Comparison of ENCODE assay signal across 8 mouse cellular contexts in the genomic region with DNA sequence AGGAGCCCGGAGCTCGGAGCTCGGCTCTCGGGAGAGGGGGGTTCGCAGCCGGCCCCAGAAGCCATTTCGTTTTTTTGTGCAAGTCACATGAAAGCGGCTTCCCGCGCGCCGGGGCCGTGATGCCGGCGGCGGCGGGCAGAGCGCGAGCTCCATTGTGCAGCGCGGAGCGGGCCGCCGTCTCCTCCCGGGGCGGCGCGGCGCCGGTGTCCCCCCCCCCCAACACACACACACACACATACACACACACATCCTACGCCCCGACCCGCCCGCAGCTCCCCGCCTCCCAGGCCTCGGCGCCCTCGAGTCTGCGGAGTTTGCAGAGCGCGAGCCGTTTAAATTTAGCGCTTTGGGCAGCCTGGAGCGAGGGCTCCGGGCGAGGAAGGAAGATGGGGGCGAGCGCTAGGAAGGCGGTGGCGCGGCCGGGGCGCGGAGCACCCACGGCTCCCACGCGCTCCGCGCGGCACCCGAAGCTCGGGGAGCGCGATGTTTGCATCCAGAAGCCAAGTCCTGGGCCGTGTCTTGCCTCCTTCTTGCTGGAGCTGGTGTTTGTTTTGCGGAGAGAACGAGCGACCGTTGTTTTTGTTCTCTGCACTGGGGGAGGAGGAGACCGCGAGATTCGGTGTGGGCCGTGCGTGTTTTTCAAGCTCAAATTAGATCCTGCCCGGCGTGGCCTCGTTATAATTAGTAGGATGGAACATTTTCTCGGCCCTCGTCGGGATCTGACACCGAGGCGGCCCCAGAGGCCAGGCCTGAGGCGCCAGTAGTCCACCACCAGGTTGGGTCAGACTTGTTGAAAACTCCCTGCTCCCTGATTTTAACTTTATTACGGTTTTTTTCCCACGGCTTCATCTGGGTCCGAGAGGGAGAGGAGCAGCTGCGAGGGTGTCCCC. TPM values are rescaled to one million over a fixed set of nuclear protein-coding genes. Genes with fewer than 3 reads are reported as not detected.
DNase-seq lines count a peak whose midpoint lies in the region; ATAC-seq lines count a peak whose summit lies in the region.

No protein-coding gene starts in this region.

- peaks cover 6% of the 10 kb centered on the region; the same call in 1 of the 2 replicates for H3K36me3 ChIP-seq in limb, embryonic 15.5 days
- no peaks in the 10 kb centered on the region for H3K36me3 ChIP-seq in midbrain, embryonic 16.5 days (ENCODE audit: control insufficient read depth, insufficient read depth, low read length)

- ATAC-seq in limb, embryonic 15.5 days (ENCODE audit: insufficient number of reproducible peaks, low FRiP score, low TSS enrichment, low read depth) = peak; percentile 46; the same call in 1 of the 2 replicates
- peak; percentile 38 for ATAC-seq in midbrain, embryonic 16.5 days

- H3K4me1 ChIP-seq in limb, embryonic 15.5 days = peaks cover 26% of the 10 kb centered on the region
- H3K4me1 ChIP-seq in midbrain, embryonic 16.5 days (ENCODE audit: control insufficient read depth, insufficient read depth, low read length) = peaks cover 24% of the 10 kb centered on the region

- WGBS in limb, embryonic 15.5 days = under 1% methylated on average over 81 of the region's 87 CpGs
- WGBS in midbrain, embryonic 16.5 days = under 1% methylated on average over 76 of the region's 87 CpGs

- H3K27me3 ChIP-seq in limb, embryonic 15.5 days = no peaks in the 10 kb centered on the region
- H3K27me3 ChIP-seq in midbrain, embryonic 16.5 days (ENCODE audit: control insufficient read depth, insufficient read depth, low read depth, low read length) = no peaks in the 10 kb centered on the region

- H3K9me3 ChIP-seq in limb, embryonic 15.5 days = no peaks in the 10 kb centered on the region
- no peaks in the 10 kb centered on the region for H3K9me3 ChIP-seq in midbrain, embryonic 16.5 days (replicated peaks; ENCODE audit: control insufficient read depth, low read length, poor library complexity, severe bottlenecking)

- peak overlapping the region; percentile 96 for H3K4me3 ChIP-seq in limb, embryonic 15.5 days
- peak overlapping the region; percentile 88 for H3K4me3 ChIP-seq in midbrain, embryonic 16.5 days (ENCODE audit: low read depth, low read length)

- peak overlapping the region; percentile 98 for H3K27ac ChIP-seq in limb, embryonic 15.5 days
- H3K27ac ChIP-seq in midbrain, embryonic 16.5 days (ENCODE audit: low read length) = peak overlapping the region; percentile 98

- H3K9ac ChIP-seq in limb, embryonic 15.5 days = peak overlapping the region; percentile 90
- peak overlapping the region; percentile 96 for H3K9ac ChIP-seq in midbrain, embryonic 16.5 days (ENCODE audit: low read depth, low read length)

- DNase-seq in adrenal gland, adult (ENCODE audit: inconsistent age in 2 of 2, low spot score in 1 of 2) = peak; percentile 65 to 84
- no peak for DNase-seq in adrenal gland, adult 8-10 months
- DNase-seq in embryo, embryonic 10.5 days (ENCODE audit: low spot score) = peak; percentile 73
- DNase-seq in gastrocnemius, postnatal 4 days (ENCODE audit: low spot score in 2 of 2) = peak; percentile 44 to 60
- DNase-seq in kidney, adult 11 months = peak; percentile 54
- peak; percentile 47 to 84 for DNase-seq in spleen, postnatal 4 days (ENCODE audit: low spot score in 2 of 2)

- H3K4me2 ChIP-seq in limb, embryonic 15.5 days = peak overlapping the region; percentile 85
- peak overlapping the region; percentile 96 for H3K4me2 ChIP-seq in midbrain, embryonic 16.5 days (ENCODE audit: low read length)

RNA-seq across cellular contexts. Expression of a gene that starts 1.6 kb away (rescaled TPM):
- total RNA-seq in adrenal gland, adult 8-10 months (2022) = 10 to 100 TPM in 3 of 4 experiments, 1 to 10 TPM in 1; 9.7 to 15.1 (median 13.2) TPM
- total RNA-seq in gastrocnemius, postnatal 4 days (2021) = 10 to 100 TPM; 33.6 to 37.5 TPM
- polyA plus RNA-seq in limb, embryonic 15.5 days (2015; fragmentation: Nextera tagmentation; extraction: Ambion mirVana) = 20.4 and 22.3 TPM in 2 replicates
- 34.1 and 36.7 TPM in 2 replicates for polyA plus RNA-seq in midbrain, embryonic 16.5 days (2015; fragmentation: Nextera tagmentation; extraction: Ambion mirVana)

RNA-seq across cellular contexts. Expression of a gene that starts 49.4 kb away (rescaled TPM):
- 10 to 100 TPM; 21.6 to 32.8 (median 27.1) TPM for total RNA-seq in adrenal gland, adult 8-10 months (2022)
- 10 to 100 TPM; 48.4 to 49.8 TPM for total RNA-seq in gastrocnemius, postnatal 4 days (2021)
- polyA plus RNA-seq in limb, embryonic 15.5 days (2015; fragmentation: Nextera tagmentation; extraction: Ambion mirVana) = 12.7 and 13.7 TPM in 2 replicates
- 15.5 and 19.0 TPM in 2 replicates for polyA plus RNA-seq in midbrain, embryonic 16.5 days (2015; fragmentation: Nextera tagmentation; extraction: Ambion mirVana)
